Mouse (Mus musculus) brain, adult 10 weeks (tissue): ENCODE data around the gene S1pr4. TPM values are rescaled to one million over a fixed set of nuclear protein-coding genes. Genes with fewer than 3 reads are reported as not detected.

Source experiments
- polyA plus RNA-seq: library from polyadenylated mRNA; stranded (reverse); fragments of 350-450 nt; fragmentation: Illumina TruSeq; extraction: RNeasy Lipid Tissue Mini Kit (QIAGEN cat#74804); gene quantifications from one replicate; pipeline ENCODE4 v1.2.3, GENCODE M21; 2015; ENCODE audit warnings: low read depth, low replicate concordance

Gene S1pr4
- 0.61 TPM for polyA plus RNA-seq

DNA sequence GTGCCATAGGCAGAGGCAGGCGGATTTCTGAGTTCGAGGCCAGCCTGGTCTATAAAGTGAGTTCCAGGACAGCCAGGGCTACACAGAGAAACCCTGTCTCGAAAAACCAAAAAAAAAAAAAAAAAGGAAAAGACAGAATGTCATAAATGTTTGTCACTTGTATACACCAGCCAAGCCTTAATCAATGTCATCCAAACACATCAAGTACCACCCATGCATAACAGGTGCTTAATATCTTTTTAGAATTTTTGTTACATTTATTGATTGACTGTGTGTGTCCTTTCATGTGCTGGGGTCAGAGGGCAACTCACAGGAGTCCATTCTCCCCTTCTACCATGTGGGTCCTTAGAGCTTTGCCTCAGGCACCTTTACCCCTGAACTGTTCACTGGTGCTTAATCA, at the start of gene S1pr4:
Gene S1pr4, minus strand, starts transcription at position 101 of the 400 bp plus-strand sequence.

DNA sequence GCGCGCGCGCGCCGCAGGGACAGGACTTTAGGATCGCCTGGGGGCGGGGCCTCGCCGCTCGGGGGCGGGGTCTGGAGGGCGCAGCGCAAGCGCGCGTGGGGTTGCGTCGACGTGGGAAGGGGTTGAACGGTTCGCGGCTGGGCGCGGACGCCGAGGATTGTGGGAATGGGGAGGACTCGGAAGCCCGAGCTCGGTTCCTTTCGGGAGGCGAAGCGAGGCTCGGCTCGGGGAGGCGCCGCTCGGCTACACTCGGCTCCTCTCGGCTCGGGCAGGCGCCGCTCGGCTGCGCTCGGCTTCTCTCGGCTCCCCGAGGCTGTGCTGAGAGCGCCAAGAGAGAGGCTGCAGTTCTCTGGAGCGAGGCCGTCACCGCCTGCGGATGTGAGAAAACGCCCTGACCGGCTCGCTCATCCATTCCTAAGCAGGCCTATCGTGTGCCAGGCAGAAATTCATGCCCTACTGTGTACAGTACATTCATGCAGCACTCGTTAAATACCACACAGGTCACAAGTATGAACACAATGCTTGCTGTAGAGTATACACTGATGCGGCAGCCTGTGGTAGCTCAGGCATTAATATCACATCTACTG, 45.3 kb upstream of the S1pr4 start, which contains the start of gene Gna11:
Gene Gna11, minus strand, starts transcription at position 30 of the 587 bp plus-strand sequence.

GRCm38 (mm10) chr10:81524051-81524605, 24.2 kb upstream of the S1pr4 start, which contains the start of gene Gna15:
Gna15 (minus strand) TSS chr10:81524225.

DNA sequence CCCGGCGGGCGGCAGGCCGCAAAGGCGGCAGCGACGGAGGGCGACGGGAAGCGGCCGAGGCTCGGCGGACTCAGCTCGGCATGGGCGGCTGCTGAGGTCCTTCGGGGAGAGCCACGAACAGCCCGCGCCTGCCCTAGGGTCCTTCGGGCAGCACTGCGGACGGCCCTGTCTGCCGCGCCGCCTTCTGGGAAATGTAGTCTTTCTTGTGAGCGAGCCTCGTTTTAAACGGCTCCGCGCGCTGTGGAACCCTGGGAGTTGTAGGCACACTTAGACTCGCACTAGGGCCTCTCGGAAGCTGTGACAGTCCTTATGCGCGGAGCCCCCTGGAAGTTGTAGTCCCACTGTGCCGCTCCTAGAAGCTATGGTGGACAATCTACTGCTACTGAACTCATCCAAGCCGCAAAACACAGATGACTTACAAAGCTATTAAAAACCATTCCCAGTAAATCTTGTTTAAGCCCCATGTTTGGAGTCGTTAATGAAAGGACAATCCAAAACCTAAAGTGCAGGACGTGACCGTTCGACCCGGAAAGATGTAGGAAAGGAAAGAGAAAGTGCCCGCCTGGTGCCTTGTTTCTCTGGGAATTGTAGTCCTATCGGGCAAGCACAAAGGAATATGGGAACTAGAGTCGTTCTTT, 3.5 kb downstream of the S1pr4 start, which contains the start of gene Ncln:
Gene Ncln, minus strand, starts transcription at position 129 of the 638 bp plus-strand sequence.

GRCm38 (mm10) chr10:81482533-81482889, 17.4 kb downstream of the S1pr4 start, which contains the start of gene Celf5:
Celf5 (minus strand) TSS chr10:81482709.

GRCm38 (mm10) chr10:81455181-81455895, 44.6 kb downstream of the S1pr4 start, which contains the start of gene Nfic:
Nfic (minus strand) TSS chr10:81455635.

Other genes starting within 250 kb of the S1pr4 start
- gene Matk, start 247.2 kb downstream of the S1pr4 start, polyA plus RNA-seq: 194 TPM
- gene Mrpl54, start 233.2 kb downstream of the S1pr4 start, polyA plus RNA-seq: 82.8 TPM
- 30.7 TPM for gene Apba3, start 233.2 kb downstream of the S1pr4 start, polyA plus RNA-seq
- 0.57 TPM for gene Tjp3, start 208.6 kb downstream of the S1pr4 start, polyA plus RNA-seq
- 246 TPM for gene Pip5k1c, start 207.2 kb downstream of the S1pr4 start, polyA plus RNA-seq
- gene Cactin, start 179.0 kb downstream of the S1pr4 start, polyA plus RNA-seq: 18.8 TPM
- 0.85 TPM for gene Tbxa2r, start 171.4 kb downstream of the S1pr4 start, polyA plus RNA-seq
- gene Gipc3, start 156.9 kb downstream of the S1pr4 start, polyA plus RNA-seq: 1.2 TPM
- gene Hmg20b, start 149.7 kb downstream of the S1pr4 start, polyA plus RNA-seq: 24.4 TPM
- gene Mfsd12, start 142.6 kb downstream of the S1pr4 start, polyA plus RNA-seq: 19.9 TPM
- gene 4930404N11Rik, start 134.3 kb downstream of the S1pr4 start, polyA plus RNA-seq: not detected
- gene Fzr1, start 121.6 kb downstream of the S1pr4 start, polyA plus RNA-seq: 48.4 TPM
- gene Dohh, start 115.7 kb downstream of the S1pr4 start, polyA plus RNA-seq: 94.1 TPM
- 5.0 TPM for gene Gm48551, start 115.7 kb downstream of the S1pr4 start, polyA plus RNA-seq
- 3.5 TPM for gene Gm48552, start 111.1 kb downstream of the S1pr4 start, polyA plus RNA-seq
- 2.5 TPM for gene Smim24, start 107.1 kb downstream of the S1pr4 start, polyA plus RNA-seq
- gene Nfic, start 44.5 kb downstream of the S1pr4 start, polyA plus RNA-seq: 52.1 TPM
- 123 TPM for gene Celf5, start 17.4 kb downstream of the S1pr4 start, polyA plus RNA-seq
- gene Ncln, start 3.7 kb downstream of the S1pr4 start, polyA plus RNA-seq: 61.7 TPM
- 1.9 TPM for gene Gna15, start 24.1 kb upstream of the S1pr4 start, polyA plus RNA-seq
- 82.4 TPM for gene Gna11, start 45.1 kb upstream of the S1pr4 start, polyA plus RNA-seq
- gene Aes, start 59.4 kb upstream of the S1pr4 start, polyA plus RNA-seq: 686 TPM
- gene Tle2, start 74.4 kb upstream of the S1pr4 start, polyA plus RNA-seq: 28.6 TPM
- 9.8 TPM for gene Tle6, start 100.9 kb upstream of the S1pr4 start, polyA plus RNA-seq
- gene BC025920, start 106.1 kb upstream of the S1pr4 start, polyA plus RNA-seq: 4.6 TPM
- gene Sirt6, start 127.7 kb upstream of the S1pr4 start, polyA plus RNA-seq: 17.1 TPM
- gene Ankrd24, start 128.4 kb upstream of the S1pr4 start, polyA plus RNA-seq: 56.0 TPM
- 6.6 TPM for gene Gm10778, start 148.9 kb upstream of the S1pr4 start, polyA plus RNA-seq
- gene Zfp433, start 204.7 kb upstream of the S1pr4 start, polyA plus RNA-seq: 9.5 TPM